Mouse (Mus musculus): ENCODE measurements around the gene Notch2. TPM values are rescaled to one million over a fixed set of nuclear protein-coding genes. Genes with fewer than 3 reads are reported as not detected.

The Notch2 gene
- total RNA-seq, 2 experiments from 2014 or later: 19.0 to 21.1 TPM

DNA sequence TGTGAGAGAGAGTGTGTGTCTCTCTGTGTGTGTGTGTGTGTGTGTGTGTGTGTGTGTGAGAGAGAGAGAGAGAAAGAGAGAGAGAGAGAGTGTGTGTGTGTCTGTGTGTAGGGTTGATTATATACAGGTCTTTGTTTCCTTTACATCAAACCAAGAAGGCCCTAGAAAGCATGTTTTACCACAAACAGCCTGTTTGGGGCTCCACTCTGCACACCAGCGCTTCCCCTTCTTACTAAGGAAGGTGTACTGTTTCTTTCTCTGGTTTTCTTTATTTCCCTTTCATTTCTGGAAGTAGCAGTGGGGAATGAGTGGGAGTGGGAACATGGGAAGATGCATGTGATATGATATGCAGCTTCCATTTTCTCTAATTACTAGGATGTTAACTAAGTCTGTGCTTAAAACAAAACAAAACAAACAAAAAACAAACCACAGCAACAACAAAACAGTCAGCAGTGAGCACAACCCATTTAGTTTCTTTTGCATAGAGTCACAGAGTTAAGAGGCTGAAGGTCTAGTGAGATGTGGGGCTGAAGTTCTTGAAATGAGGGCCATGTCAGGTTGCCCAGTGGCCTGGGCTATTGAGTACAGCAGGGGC, 49.4 kb downstream of the Notch2 start:
- intact Hi-C loops (cut with DNase I; ENCODE audit: low total_unique reads): no loop called here
- no peak for DNase-seq

DNA sequence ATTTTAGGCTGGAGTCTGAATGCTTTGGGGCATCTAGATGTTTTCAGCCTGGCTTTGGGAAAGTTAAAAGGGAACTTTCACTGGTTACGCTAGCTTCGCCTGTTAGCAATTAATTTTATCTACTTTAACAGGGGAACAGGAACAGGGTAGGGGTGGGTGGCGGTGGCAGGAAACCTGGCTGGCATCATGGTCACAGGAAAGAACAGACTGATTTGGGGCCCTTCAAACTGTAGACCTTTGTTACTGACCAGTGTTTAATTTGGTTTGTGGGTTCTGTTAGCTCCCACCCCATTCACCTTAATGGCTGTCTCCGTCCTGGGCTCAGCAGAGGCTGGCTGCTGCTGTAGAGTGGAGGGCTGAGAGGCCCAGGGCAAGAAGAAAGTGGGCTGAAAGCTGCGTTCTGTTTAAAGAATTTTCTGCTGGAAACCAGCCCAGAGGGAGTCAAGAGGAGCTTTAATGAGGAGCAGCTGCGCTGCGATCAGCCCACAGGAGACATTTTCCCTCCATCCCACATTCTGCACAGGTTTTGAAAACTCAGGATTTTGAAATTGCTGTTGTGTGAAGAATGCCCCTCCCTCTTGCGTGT, 50.0 kb downstream of the Notch2 start:
- intact Hi-C loops (cut with DNase I; ENCODE audit: low total_unique reads): no loop called here
- DNase-seq: peak; percentile 59

DNA sequence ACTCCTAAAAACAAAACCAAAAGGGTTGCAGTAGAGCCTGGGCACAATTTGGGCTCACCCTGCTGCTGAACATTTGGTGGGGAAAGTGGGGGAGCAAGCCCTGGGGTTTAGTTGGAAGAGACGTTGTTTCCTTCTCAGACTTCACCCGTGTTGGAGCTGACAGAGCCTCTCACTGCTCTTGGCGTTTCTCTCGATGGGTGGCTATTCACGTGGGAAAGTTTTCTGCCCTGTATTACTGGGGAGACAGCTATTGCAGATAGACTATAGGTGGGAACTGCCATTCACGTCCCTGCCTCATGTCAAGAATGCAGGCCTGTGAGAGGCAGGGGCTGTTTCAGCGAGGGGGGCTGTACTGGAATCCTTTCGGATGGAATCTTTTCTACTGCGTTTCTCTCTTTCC, 50.5 kb downstream of the Notch2 start:
- no peak for DNase-seq
- intact Hi-C loops (cut with DNase I; ENCODE audit: low total_unique reads): no loop called here

DNA sequence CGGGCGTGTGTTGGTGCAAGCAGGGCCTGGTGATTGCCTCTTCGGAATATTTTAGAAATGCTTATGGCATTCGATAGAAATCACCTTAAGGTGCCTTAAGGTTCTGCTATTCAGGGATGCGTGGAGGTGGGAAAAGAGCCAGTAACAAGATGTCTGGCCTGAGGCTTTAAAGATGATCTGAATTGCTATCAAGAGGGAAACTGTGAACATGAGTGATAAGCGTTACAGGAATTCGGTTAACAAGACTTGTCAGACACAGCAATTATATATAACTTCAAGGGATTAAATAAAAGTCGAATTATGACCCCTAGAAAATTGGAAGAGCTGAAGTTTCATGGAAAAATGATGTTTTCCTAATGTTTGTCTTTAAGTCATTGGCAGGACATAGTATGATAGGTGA, 51.7 kb downstream of the Notch2 start:
- DNase-seq: no peak
- intact Hi-C loops (cut with DNase I; ENCODE audit: low total_unique reads): no loop called here

DNA sequence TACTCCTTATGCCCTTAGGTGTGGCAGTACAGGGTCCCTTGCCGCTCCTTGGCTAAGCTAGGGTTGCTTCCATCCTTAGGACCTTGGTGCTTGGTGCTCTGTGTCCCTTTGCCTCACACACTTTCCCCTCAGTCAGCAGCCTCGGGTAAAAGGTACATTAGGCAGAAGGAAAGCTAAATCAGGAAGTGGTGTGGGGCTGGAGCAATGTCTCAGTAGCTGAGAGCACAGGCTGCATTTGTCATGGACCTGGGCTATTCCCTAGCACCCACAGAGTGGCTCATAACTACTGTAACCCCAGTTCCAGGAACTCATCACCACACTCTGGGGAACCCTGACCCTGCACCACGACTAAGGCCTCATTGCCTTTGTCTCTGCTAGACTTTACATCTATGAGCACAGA, 53.1 kb downstream of the Notch2 start:
- intact Hi-C loops (cut with DNase I; ENCODE audit: low total_unique reads): no loop called here

DNA sequence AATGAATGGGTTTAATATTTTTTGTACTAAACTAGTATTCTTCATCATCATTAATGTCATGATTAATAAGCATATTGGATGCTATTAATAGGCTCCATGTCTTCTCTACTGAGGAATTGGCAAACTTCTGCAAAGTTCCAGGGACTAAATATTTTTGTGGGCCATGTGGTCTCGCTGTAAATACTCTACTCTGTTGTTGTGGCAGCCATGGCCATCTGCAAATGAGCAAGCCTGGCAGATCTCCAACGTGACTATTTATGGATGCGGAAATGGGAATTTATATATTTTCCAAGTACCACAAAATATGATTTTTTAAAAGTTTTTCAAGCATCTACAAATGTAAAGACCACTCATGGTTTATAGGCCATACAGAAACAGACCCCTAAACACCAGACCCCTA, 54.1 kb downstream of the Notch2 start:
- intact Hi-C loops (cut with DNase I; ENCODE audit: low total_unique reads): no loop called here
- DNase-seq: no peak

More for the DNA sequence above, 53.1 kb downstream of the Notch2 start:
- no peak for DNase-seq

DNA sequence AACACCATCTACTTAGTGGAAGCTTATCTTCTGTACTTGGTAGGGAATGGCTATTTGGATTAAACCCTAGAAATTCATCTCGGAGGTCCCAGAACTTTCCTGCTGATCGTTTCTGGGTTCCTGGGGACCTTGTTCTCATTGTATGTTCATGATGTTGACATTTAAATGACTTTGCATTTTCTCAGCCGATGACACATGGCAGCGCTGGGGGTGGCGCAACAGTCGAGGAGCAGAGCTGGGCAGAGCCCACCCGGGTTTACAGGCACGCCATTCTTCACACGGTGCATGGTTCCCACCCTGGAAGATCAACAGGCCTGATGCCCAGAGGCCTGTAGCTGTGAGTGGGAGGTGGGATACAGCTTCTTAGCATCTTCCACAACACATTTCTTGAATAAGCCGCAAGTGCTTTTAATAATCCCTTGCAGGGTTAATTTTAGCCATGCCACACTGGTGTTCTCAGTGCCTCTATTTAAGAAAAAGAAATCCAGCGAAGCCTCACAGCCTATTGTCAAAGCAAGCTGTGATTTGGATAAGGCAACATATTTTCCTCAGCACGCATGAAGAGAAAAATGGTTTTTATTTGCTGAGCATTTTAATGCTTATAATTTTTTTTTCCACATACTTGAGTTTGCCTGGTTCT, 54.6 kb downstream of the Notch2 start:
- intact Hi-C loops (cut with DNase I; ENCODE audit: low total_unique reads): no loop called here
- DNase-seq: no peak

DNA sequence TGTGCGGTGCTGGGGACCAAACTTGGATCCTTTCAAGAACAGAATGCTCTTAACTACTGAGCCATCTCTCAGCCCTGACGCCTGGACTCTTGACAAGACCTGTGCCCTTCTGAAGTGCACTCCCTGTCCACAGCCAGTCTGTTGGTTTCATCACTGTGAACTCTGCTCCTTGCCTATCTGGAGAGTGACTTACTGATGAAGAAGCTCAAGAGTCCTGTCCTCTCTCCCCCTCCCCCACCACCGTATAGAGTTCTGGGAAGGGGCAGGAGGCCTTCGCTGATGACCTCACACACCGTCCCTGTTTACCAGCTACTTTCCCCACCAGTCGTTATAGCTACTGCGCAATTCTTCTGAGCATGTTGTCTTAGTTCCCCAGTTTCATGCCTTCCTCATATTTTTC, 55.8 kb downstream of the Notch2 start:
- no peak for DNase-seq
- intact Hi-C loops (cut with DNase I; ENCODE audit: low total_unique reads): no loop called here

DNA sequence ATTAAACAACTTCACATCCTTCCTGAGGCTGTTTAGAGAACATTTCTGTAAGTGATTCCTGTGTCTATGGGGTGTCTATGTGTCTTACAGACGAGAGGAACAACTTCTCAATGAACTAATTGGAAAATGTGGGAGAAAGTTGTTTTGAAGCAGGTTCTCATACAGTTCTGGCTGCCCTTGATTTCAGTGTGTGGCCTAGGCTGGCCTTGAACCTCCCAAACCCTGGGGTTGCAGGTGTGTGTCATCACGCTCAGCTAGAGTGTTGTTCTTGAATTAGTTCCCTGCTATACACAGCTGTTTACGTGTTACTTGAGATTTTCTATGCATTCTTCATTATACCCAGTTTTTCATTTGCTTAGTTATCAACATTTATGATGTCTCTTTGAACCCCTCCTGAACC, 56.5 kb downstream of the Notch2 start:
- intact Hi-C loops (cut with DNase I; ENCODE audit: low total_unique reads): no loop called here
- DNase-seq: no peak

DNA sequence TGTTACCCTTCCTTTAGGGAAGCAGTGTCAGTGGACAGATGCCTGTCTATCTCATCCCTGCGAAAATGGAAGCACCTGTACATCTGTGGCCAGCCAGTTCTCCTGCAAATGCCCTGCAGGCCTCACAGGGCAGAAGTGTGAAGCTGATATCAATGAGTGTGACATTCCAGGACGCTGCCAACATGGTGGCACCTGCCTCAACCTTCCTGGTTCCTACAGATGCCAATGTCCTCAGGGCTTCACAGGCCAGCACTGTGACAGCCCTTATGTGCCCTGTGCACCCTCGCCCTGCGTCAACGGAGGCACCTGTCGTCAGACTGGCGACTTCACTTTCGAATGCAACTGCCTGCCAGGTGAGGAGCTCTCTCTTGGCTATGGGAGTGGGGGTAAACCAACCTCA, 59.2 kb downstream of the Notch2 start:
- DNase-seq: no peak
- intact Hi-C loops (cut with DNase I; ENCODE audit: low total_unique reads): no loop called here

DNA sequence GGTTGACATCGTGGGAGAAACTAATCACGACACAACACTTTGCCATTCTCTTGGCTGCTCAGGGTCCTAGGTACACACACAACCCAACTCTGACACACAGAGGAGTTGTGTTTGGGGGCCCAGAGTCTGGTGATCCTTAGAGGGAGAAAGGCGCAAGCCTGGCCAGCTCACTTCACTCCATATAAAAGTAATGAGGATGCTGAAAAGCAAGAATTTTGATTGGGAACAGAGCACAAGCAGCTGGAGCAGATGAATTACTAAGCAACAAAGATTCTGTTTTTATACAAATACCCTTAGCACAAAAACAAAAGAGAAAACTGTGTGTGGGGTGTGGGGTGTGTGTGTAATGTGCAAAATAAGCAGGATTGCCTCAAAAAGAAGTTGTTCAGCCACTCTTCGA, 60.2 kb downstream of the Notch2 start:
- intact Hi-C loops (cut with DNase I; ENCODE audit: low total_unique reads): no loop called here
- DNase-seq: no peak

DNA sequence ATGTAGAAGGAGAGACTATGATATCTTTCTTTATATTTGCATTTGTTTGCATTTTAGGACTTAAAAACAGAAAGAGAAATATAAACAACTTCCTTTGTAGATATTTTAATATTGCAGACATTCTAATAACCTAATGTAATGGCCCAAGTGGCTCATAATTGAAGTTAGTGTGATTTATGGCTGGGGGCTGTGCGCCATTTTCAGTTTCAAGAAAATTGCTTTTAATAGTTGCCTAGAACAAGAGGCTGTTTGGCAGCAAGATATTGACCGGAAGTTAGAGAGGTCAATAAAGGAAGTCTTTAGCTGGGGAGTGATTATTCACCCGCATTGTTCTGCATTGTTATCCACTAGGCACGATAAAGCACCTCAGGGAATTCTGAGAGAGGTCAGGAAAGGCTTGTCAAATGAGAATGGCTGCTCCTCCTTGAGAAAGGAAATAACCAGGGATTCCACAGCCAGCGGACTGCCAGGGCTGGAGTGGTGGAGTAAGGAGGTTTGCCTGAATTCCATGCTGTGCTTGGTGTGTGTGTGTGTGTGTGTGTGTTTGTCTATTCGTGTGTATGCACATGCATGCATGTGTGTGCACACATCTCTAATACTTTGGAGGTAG, 61.4 kb downstream of the Notch2 start:
- peak; percentile 43 for DNase-seq
- intact Hi-C loops (cut with DNase I; ENCODE audit: low total_unique reads): no loop called here

DNA sequence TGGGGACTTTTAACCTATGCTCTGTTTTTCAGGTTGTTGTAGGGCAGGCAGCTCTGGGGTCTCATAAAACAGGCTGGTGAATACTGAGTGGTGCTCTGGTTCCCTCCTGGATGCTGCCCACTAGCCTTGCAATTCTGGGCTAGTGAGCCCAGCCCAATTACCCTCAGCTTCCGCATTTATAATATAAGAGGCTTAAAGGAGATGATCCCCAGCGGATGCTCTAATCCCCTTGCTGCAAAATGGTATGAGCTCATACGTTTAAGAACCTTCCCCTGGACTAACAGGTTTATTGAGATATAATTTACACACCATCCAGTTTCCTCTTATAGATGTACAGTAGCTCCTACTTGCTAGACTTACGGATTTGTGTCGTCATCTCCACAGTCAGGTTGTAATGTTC, 64.5 kb downstream of the Notch2 start:
- no peak for DNase-seq
- intact Hi-C loops (cut with DNase I; ENCODE audit: low total_unique reads): no loop called here

DNA sequence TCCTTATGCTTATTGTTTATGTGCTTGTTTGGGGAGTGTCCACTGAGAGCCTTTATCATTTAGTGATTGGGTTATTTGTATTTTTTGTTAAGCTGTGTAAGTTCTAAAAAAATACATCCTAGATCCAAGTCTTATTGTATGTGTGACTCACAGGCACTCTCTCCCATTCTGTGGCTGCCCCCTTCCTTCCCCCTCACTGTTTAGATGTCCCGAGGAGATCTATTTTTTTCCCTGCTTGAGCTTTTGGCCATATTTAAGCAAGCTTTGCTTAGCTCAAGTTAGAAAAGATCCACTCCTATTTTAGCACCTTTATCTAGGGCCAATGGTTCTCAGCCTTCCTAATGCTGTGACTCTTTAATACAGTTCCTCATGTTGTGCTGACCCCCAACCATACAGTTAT, 65.5 kb downstream of the Notch2 start:
- intact Hi-C loops (cut with DNase I; ENCODE audit: low total_unique reads): no loop called here
- no peak for DNase-seq

DNA sequence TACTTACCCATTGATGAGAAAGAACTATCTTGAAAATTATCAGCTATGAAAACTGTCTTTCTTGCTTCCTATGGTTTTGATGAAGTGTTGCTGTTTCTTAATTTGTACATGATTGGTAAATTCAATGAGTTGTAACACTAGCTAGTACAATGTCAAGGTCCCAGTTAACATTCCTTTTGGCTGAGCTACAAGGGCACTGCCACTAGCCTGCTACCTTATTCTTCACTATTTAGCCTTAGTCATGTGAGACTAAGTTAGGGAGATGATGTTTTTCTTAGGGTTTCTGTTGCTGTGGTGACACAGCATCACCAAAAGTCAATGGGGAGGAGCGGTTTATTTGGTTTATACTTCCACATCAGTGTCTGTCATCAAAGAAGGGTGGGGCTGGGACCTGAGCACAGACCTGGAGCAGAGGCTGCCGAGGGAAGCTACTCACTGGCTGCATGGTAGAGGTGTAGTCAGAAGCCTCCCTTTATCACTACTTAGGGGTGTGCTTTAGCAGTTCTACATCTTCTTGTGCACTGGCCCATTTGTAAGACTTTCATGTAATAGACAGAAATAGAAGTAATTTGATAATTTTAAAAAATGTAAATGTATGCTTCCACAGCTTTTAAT, 66.4 kb downstream of the Notch2 start:
- intact Hi-C loops (cut with DNase I; ENCODE audit: low total_unique reads): no loop called here
- no peak for DNase-seq

DNA sequence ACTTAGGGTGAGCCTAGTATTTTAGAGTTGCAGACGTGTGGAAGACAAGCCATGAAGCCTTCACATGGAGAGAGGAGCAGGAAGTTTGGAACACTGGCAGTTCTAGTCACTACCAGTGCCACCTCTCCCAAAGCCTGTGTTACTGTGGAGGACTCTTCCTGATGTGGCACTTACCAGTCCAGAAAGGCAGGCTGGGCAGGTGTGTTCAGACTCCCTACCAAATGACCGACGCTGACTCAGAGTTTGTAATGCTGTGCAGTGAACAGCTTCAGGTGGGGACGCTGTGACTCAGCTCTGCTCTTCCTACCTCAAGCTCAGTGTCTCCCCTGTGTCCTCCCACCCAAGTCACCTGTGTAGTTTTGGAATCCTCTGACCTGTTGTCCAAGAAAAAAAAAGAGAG, 67.3 kb downstream of the Notch2 start:
- intact Hi-C loops (cut with DNase I; ENCODE audit: low total_unique reads): no loop called here
- DNase-seq: no peak

DNA sequence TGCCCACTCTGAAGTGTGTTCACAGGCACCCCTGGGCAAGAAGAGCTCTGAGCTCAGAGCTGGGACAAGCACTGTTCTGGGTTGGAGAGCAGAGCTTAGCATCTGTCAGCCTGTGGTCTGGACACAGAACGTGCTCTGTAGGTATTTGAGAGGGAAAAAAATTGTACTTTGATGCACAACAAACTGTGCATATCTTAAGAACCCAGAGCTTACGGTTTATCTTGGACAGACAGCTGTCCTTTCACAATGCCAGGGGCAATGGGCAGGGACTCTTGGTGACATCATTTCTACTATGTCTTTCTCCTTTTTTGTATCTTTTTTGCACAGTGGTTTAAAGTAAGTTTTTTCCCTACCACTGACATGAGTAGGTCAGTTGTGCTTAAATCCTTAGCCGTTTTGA, 68.9 kb downstream of the Notch2 start:
- DNase-seq: no peak
- intact Hi-C loops (cut with DNase I; ENCODE audit: low total_unique reads): no loop called here

DNA sequence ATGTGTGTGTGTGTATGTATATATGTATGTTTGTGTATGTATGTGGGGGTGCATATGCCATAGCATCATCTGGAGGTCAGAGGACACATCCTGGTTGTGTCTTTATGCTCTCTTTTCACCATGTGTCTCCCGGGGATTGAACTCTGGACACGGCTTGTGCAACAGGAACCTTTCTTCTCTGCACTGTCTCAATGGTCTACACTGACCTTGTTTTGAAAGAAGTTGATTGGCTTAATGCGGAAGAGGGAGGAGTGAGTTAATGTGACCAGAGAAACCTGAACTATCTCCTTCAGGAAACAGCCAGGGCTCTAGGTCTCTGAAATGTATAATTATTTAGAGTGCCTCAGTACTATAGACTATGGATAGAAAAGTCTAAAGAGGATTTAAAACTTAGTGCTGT, 69.6 kb downstream of the Notch2 start:
- intact Hi-C loops (cut with DNase I; ENCODE audit: low total_unique reads): no loop called here
- no peak for DNase-seq

DNA sequence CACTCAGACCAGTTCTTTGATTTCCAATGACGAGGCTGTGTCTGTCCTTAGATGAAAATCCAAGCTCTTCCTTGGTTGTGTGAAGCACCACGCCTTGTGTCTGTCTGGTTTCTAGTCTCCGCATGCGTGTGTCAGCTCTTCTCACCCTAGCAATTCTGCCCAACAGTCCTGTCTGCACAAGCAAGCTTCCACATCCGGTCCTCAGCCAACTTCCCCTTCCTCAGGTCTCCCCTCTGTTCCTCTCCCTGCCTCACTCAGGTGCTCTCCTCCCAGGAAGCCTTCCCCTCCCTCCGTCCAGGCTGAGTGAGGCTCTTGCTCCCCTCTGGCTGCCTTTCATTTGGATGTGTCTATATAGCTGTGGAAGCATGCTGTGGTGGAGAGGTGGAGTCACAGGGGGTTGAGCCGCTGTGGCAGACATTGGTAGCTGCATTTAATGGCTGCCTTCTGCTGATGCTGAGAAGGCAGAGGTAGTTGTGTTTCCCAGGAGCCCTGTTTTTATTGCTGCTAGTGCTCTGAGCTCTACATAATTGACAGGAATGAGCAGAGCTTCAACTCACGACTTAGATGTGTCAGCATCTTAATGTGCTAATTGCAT, 70.8 kb downstream of the Notch2 start:
- DNase-seq: no peak
- intact Hi-C loops (cut with DNase I; ENCODE audit: low total_unique reads): no loop called here

DNA sequence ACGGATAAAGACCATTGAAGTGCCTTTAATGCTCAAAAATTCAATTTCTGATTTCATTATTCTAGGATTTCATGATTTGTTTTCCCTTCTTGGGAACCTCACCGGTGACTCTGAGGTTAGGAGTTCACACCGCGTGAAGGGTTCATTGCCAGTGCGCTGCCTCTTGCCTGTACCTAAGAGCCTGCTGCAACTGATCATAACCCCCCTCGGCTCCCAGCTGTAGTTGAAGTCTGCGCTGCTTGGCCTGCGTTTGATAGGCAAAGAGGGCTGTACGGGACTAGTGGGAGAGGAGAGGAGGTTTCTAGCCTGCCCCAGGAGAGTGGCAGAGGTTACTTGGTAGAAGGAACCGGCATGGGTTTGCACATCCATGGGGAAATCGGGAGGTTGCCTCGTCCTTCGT, 71.5 kb downstream of the Notch2 start:
- intact Hi-C loops (cut with DNase I; ENCODE audit: low total_unique reads): no loop called here
- no peak for DNase-seq

Measured in gastrocnemius, postnatal 14 days (tissue).